Mouse (Mus musculus) 416B (cell line): ENCODE data around the gene 2610002M06Rik.

Experiments used
- DNase-seq: peaks from one replicate; pipeline ENCODE4 v3.0.0; 2011; ENCODE audit warnings: low read depth

2610002M06Rik gene

GRCm38 (mm10) chrX:107816218-107816554 lies at the start of gene 2610002M06Rik:
Gene 2610002M06Rik, minus strand, starts transcription at chrX:107816334.
- DNase-seq = peak; percentile 90

GRCm38 (mm10) chrX:107858165-107858564 lies 42.0 kb upstream of the 2610002M06Rik start:
- DNase-seq = no peak

- no peak for DNase-seq
These were observed 592 bp upstream of the 2610002M06Rik start for GRCm38 (mm10) chrX:107816726-107817125.

DNA sequence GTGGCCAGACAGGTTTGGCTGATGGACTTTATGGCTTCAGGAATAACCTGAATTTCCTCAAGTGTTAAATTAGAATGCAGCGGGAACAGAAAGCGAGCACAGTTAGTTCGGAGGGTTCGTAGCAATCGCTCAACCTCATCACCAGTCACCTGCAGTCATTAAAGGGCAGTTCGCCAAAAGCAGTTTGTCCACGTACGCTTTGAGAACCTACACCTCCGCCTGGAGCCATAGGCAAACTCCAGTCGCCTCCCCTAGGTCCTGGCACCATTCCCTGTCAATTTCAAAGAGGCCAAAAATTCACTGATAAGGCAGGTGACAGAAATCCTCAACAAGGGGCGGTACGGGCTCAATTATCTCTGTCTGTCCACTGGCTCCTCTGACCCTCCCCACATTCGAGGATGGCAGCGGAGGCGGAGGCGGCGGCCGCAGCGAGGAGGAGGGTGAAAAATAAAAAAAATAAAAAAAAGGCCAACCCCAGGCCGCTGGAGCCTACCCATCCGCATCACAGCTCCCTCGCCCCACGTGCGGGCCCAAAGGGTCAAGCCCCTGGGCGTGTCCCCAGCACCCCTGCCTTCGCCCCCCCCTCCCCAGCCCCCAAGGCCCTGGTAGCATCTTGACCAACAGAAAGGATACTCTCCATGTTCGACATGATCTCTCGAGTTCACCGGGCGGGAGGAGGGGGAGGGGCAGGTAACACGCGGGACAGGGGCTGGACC lies 474 bp downstream of the 2610002M06Rik start:
- DNase-seq = peak; percentile 48

DNA sequence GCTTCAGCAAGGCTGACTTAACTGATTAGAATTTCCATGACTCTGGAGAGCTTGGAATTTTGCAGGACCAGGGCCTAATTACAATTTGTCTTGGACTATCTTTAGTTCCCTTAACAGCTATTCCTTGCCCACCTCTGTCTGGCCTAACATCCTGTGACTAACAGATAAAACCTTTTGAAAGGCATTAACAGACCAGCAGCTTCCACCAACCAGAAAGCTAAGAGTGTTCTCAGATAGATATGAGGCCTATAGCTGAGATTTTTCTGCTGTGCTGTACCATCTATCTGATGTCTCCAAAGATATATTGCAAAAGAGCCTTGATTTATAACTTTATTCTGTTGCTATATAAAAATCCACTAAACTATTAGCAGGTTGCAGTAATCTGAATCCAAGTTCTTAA lies 4.0 kb downstream of the 2610002M06Rik start:
- DNase-seq = no peak

DNA sequence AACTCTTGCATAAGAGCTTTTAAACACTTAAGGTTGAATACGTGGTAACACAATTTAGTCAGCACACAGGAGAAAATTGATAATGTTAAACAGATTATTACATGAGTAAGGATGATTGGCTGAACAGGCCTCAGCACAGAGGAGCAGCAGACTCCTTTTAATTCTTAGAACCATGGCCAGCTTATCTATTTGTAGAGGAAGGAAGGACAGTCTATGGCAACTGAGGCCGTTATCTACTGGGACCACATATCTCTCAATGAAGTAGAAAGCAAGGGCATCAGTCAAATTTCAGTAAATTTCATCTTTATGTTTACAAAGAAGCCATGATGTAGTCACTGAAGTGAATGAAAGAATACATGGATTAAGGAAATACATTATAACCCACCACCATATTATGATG lies 19.2 kb downstream of the 2610002M06Rik start:
- no peak for DNase-seq

DNA sequence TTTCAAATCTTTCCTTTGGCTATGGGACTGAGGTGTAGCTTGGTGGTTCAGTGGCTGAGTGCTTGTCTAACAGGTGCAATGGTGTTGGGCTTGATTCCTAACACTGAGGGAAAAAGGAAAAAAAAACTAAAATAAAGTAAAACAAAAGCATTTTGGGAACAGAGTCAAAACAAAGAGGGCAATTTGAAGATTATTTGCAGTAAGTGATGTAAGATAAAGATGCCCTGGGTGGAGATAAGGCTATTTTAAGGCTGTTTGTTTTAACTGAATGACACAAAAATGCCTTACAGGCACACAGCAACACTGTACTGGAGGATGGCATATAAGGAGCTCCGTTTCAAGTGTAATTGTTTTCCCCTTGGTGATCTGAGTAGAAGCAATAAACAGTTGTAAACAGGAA lies 20.3 kb downstream of the 2610002M06Rik start:
- no peak for DNase-seq

GRCm38 (mm10) chrX:107792290-107792689 lies 23.8 kb downstream of the 2610002M06Rik start, which contains the start of gene Tent5d:
Gene Tent5d, plus strand, starts transcription at chrX:107792590.
- no peak for DNase-seq

- DNase-seq = peak; percentile 15
These were observed 25.2 kb downstream of the 2610002M06Rik start for GRCm38 (mm10) chrX:107790750-107791493.

- peak; percentile 6 for DNase-seq
These were observed 26.0 kb downstream of the 2610002M06Rik start for GRCm38 (mm10) chrX:107790136-107790535.

DNA sequence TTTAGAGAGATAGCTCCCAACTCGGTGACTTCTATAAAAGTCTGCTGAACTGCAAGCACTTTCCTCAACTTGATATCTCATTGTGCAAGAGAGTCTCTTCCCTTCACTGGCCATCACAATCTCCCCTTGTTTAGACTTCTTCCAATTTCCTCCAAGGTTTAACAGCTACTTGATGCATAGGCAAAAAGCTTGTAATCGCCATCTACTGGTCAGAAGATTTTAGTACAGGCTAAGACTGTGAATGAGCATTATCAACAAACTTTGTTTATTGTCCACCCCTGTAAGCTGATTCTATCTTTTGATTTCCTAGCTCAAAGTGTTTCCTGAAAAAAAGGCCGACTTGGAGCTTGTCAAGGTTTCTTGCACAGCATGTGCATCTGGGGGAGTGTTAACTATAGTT lies 48.2 kb downstream of the 2610002M06Rik start:
- DNase-seq = peak; percentile 36
